22 mouse cellular contexts compared by ENCODE assay signal in genomic region chr1:134500916-134501315, GRCm38 (mm10). TPM values are rescaled to one million over a fixed set of nuclear protein-coding genes. Genes with fewer than 3 reads are reported as not detected.
"Had no signal": no experiment of that assay in that cellular context is flagged by ENCODE, and none has a peak within 500 bp of the region (broad histone marks: within the 10 kb centered on the region; RNA-seq: fewer than 3 reads in every experiment).

No protein-coding gene starts in this region.

- H3K9me3 ChIP-seq: midbrain, embryonic 10.5 days; midbrain, embryonic 12.5 days; neural tube, embryonic 12.5 days; stomach, embryonic 15.5 days had no signal

- H3K27ac ChIP-seq: midbrain, embryonic 10.5 days; midbrain, embryonic 12.5 days; neural tube, embryonic 12.5 days; stomach, embryonic 15.5 days; stomach, postnatal 0 days had no signal

- ATAC-seq: midbrain, embryonic 16.5 days had no signal

- DNase-seq: lung, adult 18-20 months; lung, embryonic 14.5 days; lung, postnatal 10 days; lung, postnatal 4 days; midbrain, embryonic 14.5 days; right cerebral cortex, postnatal 14 days; thymus, adult 2 months; thymus, postnatal 25 days; thymus, postnatal 4 days had no signal

- H3K4me3 ChIP-seq: midbrain, embryonic 10.5 days; midbrain, embryonic 12.5 days; neural tube, embryonic 12.5 days; stomach, embryonic 15.5 days had no signal

- H3K9ac ChIP-seq: lung, embryonic 14.5 days; midbrain, embryonic 12.5 days; neural tube, embryonic 12.5 days; stomach, embryonic 15.5 days had no signal

- H3K4me2 ChIP-seq: lung, embryonic 14.5 days; midbrain, embryonic 12.5 days; neural tube, embryonic 12.5 days; stomach, embryonic 15.5 days had no signal

- H3K27me3 ChIP-seq: midbrain, embryonic 12.5 days; neural tube, embryonic 12.5 days; stomach, embryonic 15.5 days had no signal

RNA-seq across cellular contexts. Expression of gene Mgat4e, which starts 48.6 kb away (rescaled TPM):
- total RNA-seq: megakaryocyte, adult 5-6 weeks; megakaryocyte-erythroid progenitor cell, adult 5-6 weeks; monocyte, adult 5-6 weeks; neutrophil, adult 5-6 weeks had no signal
- polyA plus RNA-seq: lung, embryonic 14.5 days; lung, embryonic 16.5 days; midbrain, embryonic 10.5 days; midbrain, embryonic 12.5 days; midbrain, embryonic 14.5 days; midbrain, embryonic 16.5 days; neural tube, embryonic 12.5 days; neural tube, embryonic 14.5 days; spleen, adult 2 months; stomach, embryonic 15.5 days; stomach, postnatal 0 days; thymus, adult 2 months had no signal
